Mouse (Mus musculus) olfactory bulb, adult 2 months (tissue): ENCODE data around the gene Aurkb. TPM values are rescaled to one million over a fixed set of nuclear protein-coding genes. Genes with fewer than 3 reads are reported as not detected.
"Not testable (repeated sequence)": the region's sequence is repeated elsewhere in the genome, so short reads cannot be mapped to it uniquely, and the experiment has no call there.

ENCODE experiments used
- H3K27ac ChIP-seq: fragments of 200-500 bp; 2 replicates; pipeline ENCODE4 v1.5.1; 2012; ENCODE audit warnings: low read depth, low read length; ENCODE audit not compliant: insufficient read depth
- H3K4me1 ChIP-seq: fragments of 200-500 bp; 2 replicates; pipeline ENCODE4 v1.6.1; 2012; ENCODE audit warnings: low read length; ENCODE audit not compliant: control insufficient read depth, insufficient read depth
- H3K4me3 ChIP-seq: fragments of 200-500 bp; 2 replicates; pipeline ENCODE4 v1.5.1; 2012; ENCODE audit warnings: mild to moderate bottlenecking, low read depth, low read length, moderate library complexity; ENCODE audit not compliant: insufficient read depth
- CTCF ChIP-seq: fragments of 200-500 bp; IDR thresholded peaks from 2 replicates; pipeline ENCODE4 v1.5.1; 2012; ENCODE audit warnings: low read depth, mild to moderate bottlenecking, low read length, moderate library complexity; ENCODE audit not compliant: insufficient read depth
- POLR2A ChIP-seq: fragments of 200-500 bp; IDR thresholded peaks from 2 replicates; pipeline ENCODE4 v1.6.1; 2012; ENCODE audit warnings: mild to moderate bottlenecking, low read depth, low read length, moderate library complexity; ENCODE audit not compliant: insufficient read depth
- WGBS: fragments of 180-500 bp; shearing (Covaris S2); methylation state at CpG from one replicate; pipeline ENCODE4 v1.1.7; 2018; 5-methylcytosine and 5-hydroxymethylcytosine counted together
- polyA plus RNA-seq: library from polyadenylated mRNA; stranded (reverse); fragments of >200 nt; gene quantifications from 2 replicates; pipeline ENCODE4 v1.2.4, GENCODE M21; 2012; ENCODE audit warnings: low replicate concordance; ENCODE audit not compliant: missing spikeins, insufficient read depth, insufficient read length

Aurkb gene
- polyA plus RNA-seq, 1 experiment, result not detected

- Histone ChIP-seq H3K27ac (peak overlapping the region; percentile 97), H3K4me3 (peak overlapping the region; percentile 86), H3K4me1 (peaks cover 40% of the 10 kb centered on the region)
- no peak for TF ChIP-seq CTCF
- no peak for TF ChIP-seq POLR2A
- 41% methylated on average over 12 of the region's 12 CpGs for WGBS
Measured at GRCm38 (mm10) chr11:69089616-69090290, 44.3 kb downstream of the Aurkb start.

DNA sequence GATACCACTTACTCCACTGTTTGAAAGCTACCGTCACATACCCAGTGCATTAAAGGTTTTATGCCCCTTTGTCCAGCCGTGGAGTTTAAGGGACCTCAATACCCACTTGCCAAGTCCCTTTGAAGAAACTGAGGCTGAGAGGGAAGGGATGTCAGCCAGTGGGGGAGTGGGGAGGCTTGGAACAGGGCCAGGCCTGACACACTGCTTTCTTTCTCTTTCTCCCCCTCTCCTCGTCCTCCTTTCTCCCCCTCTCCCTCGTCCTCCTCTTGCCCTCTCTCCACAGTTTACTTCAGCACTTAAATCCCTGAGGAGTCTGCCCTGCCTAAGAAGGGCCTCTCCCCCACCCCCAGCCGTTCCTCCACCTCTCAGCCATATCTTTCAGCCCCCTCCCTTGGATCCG, 44.9 kb downstream of the Aurkb start:
- WGBS, result 14% methylated on average over 6 of the region's 6 CpGs
- peaks cover 40% of the 10 kb centered on the region for H3K4me1 ChIP-seq
- H3K4me3 ChIP-seq, result peak overlapping the region; percentile 86
- TF ChIP-seq CTCF (no peak), POLR2A (no peak)
- H3K27ac ChIP-seq, result peak overlapping the region; percentile 36; the same call in 1 of the 2 replicates

GRCm38 (mm10) chr11:69091566-69092385, 46.3 kb downstream of the Aurkb start:
- Histone ChIP-seq H3K27ac (no peak overlapping the region), H3K4me1 (peaks cover 33% of the 10 kb centered on the region), H3K4me3 (no peak overlapping the region)
- TF ChIP-seq CTCF (no peak), POLR2A (no peak)
- 54% methylated on average over 7 of the region's 7 CpGs for WGBS

- WGBS, result 3% methylated on average over 3 of the region's 3 CpGs
- Histone ChIP-seq H3K4me3 (no peak overlapping the region), H3K4me1 (peaks cover 34% of the 10 kb centered on the region), H3K27ac (no peak overlapping the region)
- TF ChIP-seq CTCF, result no peak
Measured at GRCm38 (mm10) chr11:69092386-69092751, 46.9 kb downstream of the Aurkb start.

DNA sequence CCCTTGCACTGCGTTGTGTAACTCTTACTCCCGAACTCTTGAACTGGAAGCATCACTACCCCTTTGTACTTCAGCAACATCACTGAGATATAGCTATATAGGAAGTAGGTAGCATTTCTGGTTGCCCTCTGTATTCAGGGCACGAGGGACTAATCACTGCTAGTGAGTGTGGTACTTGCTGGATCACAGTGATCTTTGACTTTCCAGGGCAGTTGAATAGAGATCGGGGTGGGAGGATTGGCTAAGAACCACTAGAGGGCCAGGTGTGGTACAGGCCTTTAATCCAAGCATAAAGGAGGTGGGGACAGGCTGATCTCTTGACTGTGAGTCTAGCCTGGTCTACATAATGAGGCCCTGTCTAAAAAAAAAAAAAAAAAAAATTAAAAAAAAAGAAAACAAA, 47.4 kb downstream of the Aurkb start:
- Histone ChIP-seq H3K4me3 (no peak overlapping the region), H3K4me1 (peaks cover 34% of the 10 kb centered on the region), H3K27ac (no peak overlapping the region)
- 83% methylated on average over 4 of the region's 4 CpGs for WGBS
- TF ChIP-seq POLR2A, result no peak
- TF ChIP-seq CTCF, result no peak

DNA sequence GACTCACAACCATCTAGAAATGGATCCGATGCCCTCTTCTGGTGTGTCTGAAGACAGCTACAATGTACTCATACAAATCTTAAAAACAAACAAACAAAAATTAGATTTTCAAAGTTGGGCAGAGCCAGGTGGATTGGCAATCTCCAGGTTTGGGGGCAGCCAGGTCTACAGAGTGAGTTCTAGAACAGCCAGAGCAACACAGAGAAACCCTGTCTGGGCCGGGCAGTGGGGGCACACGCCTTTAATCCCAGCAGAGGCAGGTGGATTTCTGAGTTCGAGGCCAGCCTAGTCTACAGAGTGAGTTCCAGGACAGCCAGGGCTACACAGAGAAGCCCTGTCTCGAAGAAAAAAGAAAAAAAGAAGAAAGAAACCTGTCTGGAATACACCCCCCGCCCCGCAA, 48.4 kb downstream of the Aurkb start:
- 91% methylated on average over 7 of the region's 7 CpGs for WGBS
- H3K4me3 ChIP-seq, result not testable (repeated sequence)
- Histone ChIP-seq H3K4me1 (peaks cover 39% of the 10 kb centered on the region), H3K27ac (0 out of 2 replicates have a peak overlapping the region, but pooled peaks have one; percentile 98)

- H3K4me1 ChIP-seq, result peaks cover 34% of the 10 kb centered on the region
- TF ChIP-seq CTCF (no peak), POLR2A (peak; percentile 78)
- H3K4me3 ChIP-seq, result peak within 1 kb of the TSS; percentile 65
- under 1% methylated on average over 37 of the region's 37 CpGs for WGBS
- H3K27ac ChIP-seq, result peak within 1 kb of the TSS; percentile 99
Measured at GRCm38 (mm10) chr11:69094697-69095429, 49.4 kb downstream of the Aurkb start, which contains the start of gene Per1. Gene Per1 (plus strand): TSS chr11:69095217.

GRCm38 (mm10) chr11:69095511-69096231, 50.2 kb downstream of the Aurkb start:
- TF ChIP-seq POLR2A (no peak), CTCF (no peak)
- peak overlapping the region; percentile 99 for H3K27ac ChIP-seq
- peak overlapping the region; percentile 65 for H3K4me3 ChIP-seq
- WGBS, result under 1% methylated on average over 27 of the region's 27 CpGs
- peaks cover 32% of the 10 kb centered on the region for H3K4me1 ChIP-seq
